Mouse (Mus musculus) hindbrain, embryonic 16.5 days (tissue): Measurements from ENCODE around the gene Bpifb1. TPM values are rescaled to one million over a fixed set of nuclear protein-coding genes. Genes with fewer than 3 reads are reported as not detected.
"Not testable (repeated sequence)": the region's sequence is repeated elsewhere in the genome, so short reads cannot be mapped to it uniquely, and the experiment has no call there.

Source experiments
- ATAC-seq: fragments of 200-750 bp; cut with Nextera tagmentation; 2 replicates; pipeline ENCODE4 v1.8.0; 2017; ENCODE audit warnings: moderate TSS enrichment, moderate library complexity
- H3K27ac ChIP-seq: fragments of 300-500 bp; sonication (generic); 2 replicates; pipeline ENCODE4 v1.5.1; 2014; ENCODE audit warnings: low read depth, mild to moderate bottlenecking, control low read depth, low read length, moderate library complexity
- H3K27me3 ChIP-seq: fragments of 300-500 bp; sonication (generic); replicated peaks from 2 replicates; pipeline ENCODE4 v1.6.1; 2014; ENCODE audit warnings: low read length; ENCODE audit not compliant: control insufficient read depth, insufficient read depth
- H3K36me3 ChIP-seq: fragments of 300-500 bp; sonication (generic); 2 replicates; pipeline ENCODE4 v1.6.1; 2014; ENCODE audit warnings: mild to moderate bottlenecking, low read length, moderate library complexity, mixed read lengths; ENCODE audit not compliant: control insufficient read depth, insufficient read depth
- H3K4me1 ChIP-seq: fragments of 300-500 bp; sonication (generic); 2 replicates; pipeline ENCODE4 v1.6.1; 2014; ENCODE audit warnings: low read depth, low read length; ENCODE audit not compliant: control insufficient read depth, insufficient read depth
- H3K4me2 ChIP-seq: fragments of 300-500 bp; sonication (generic); 2 replicates; pipeline ENCODE4 v1.6.1; 2014; ENCODE audit warnings: mild to moderate bottlenecking, low read length, control low read depth, moderate library complexity
- H3K4me3 ChIP-seq: fragments of 300-500 bp; sonication (generic); 2 replicates; pipeline ENCODE4 v1.5.1; 2014; ENCODE audit warnings: mild to moderate bottlenecking, low read length, control low read depth, moderate library complexity
- H3K9ac ChIP-seq: fragments of 300-500 bp; sonication (generic); 2 replicates; pipeline ENCODE4 v1.6.1; 2014; ENCODE audit warnings: low read depth, mild to moderate bottlenecking, control low read depth, low read length, moderate library complexity
- H3K9me3 ChIP-seq: fragments of 300-500 bp; sonication (generic); 2 replicates; pipeline ENCODE4 v1.6.1; 2014; ENCODE audit warnings: mild to moderate bottlenecking, low read length, moderate library complexity; ENCODE audit not compliant: control insufficient read depth
- WGBS: fragments of 180-500 bp; shearing (Covaris S2); extraction: QIAGEN DNeasy Blood & Tissue Kit; methylation state at CpG from one replicate; pipeline ENCODE4 v1.1.7; 2014; 5-methylcytosine and 5-hydroxymethylcytosine counted together
- polyA plus RNA-seq: library from polyadenylated mRNA; unstranded; fragments of >200 nt; fragmentation: Nextera tagmentation; extraction: Ambion mirVana; gene quantifications from 2 replicates; pipeline ENCODE4 v1.2.1, GENCODE M21; 2015

The Bpifb1 gene
- polyA plus RNA-seq, 1 experiment from 2014 or later, result 0.25 TPM

- ATAC-seq, result no peak; the same call in 1 of the 2 replicates
- H3K4me2 ChIP-seq, result peak overlapping the region; percentile 34
Measured at GRCm38 (mm10) chr2:154223917-154224273, 33.3 kb downstream of the Bpifb1 start.

GRCm38 (mm10) chr2:154226991-154227390, 36.4 kb downstream of the Bpifb1 start:
- Histone ChIP-seq H3K4me3 (no peak overlapping the region), H3K4me2 (no peak overlapping the region), H3K27ac (no peak overlapping the region), H3K4me1 (peaks cover 14% of the 10 kb centered on the region), H3K9ac (no peak overlapping the region), H3K36me3 (no peaks in the 10 kb centered on the region), H3K9me3 (no peaks in the 10 kb centered on the region), H3K27me3 (no peaks in the 10 kb centered on the region)
- ATAC-seq, result no peak
- 81% methylated on average over 4 of the region's 4 CpGs for WGBS

More at GRCm38 (mm10) chr2:154223917-154224273, 33.3 kb downstream of the Bpifb1 start:
- Histone ChIP-seq H3K4me3 (no peak overlapping the region), H3K27me3 (no peaks in the 10 kb centered on the region), H3K9ac (no peak overlapping the region), H3K4me1 (peaks cover 14% of the 10 kb centered on the region), H3K27ac (peak overlapping the region; percentile 50; the same call in 1 of the 2 replicates), H3K36me3 (no peaks in the 10 kb centered on the region), H3K9me3 (no peaks in the 10 kb centered on the region)
- WGBS, result 7% methylated on average over 2 of the region's 2 CpGs

GRCm38 (mm10) chr2:154227830-154228229, 37.2 kb downstream of the Bpifb1 start:
- H3K4me3 ChIP-seq, result no peak overlapping the region
- WGBS, result 87% methylated on average over 5 of the region's 5 CpGs
- ATAC-seq, result no peak
- H3K27ac ChIP-seq, result no peak overlapping the region
- H3K4me2 ChIP-seq, result no peak overlapping the region
- peaks cover 11% of the 10 kb centered on the region for H3K4me1 ChIP-seq
- H3K9me3 ChIP-seq, result no peaks in the 10 kb centered on the region
- H3K27me3 ChIP-seq, result no peaks in the 10 kb centered on the region
- no peaks in the 10 kb centered on the region for H3K36me3 ChIP-seq
- no peak overlapping the region for H3K9ac ChIP-seq

- Histone ChIP-seq H3K27ac (no peak overlapping the region; the same call in 1 of the 2 replicates), H3K36me3 (no peaks in the 10 kb centered on the region), H3K4me2 (no peak overlapping the region), H3K4me3 (no peak overlapping the region), H3K4me1 (no peaks in the 10 kb centered on the region), H3K27me3 (no peaks in the 10 kb centered on the region), H3K9me3 (no peaks in the 10 kb centered on the region), H3K9ac (no peak overlapping the region)
- ATAC-seq, result peak; percentile 27
- WGBS, result 72% methylated on average over 6 of the region's 6 CpGs
Measured at GRCm38 (mm10) chr2:154233426-154233825, 42.8 kb downstream of the Bpifb1 start.

GRCm38 (mm10) chr2:154240771-154241170, 50.2 kb downstream of the Bpifb1 start:
- ATAC-seq, result no peak
- H3K4me3 ChIP-seq, result no peak overlapping the region
- no peak overlapping the region for H3K9ac ChIP-seq
- no peaks in the 10 kb centered on the region for H3K36me3 ChIP-seq
- no peak overlapping the region for H3K4me2 ChIP-seq
- H3K27ac ChIP-seq, result no peak overlapping the region
- no peaks in the 10 kb centered on the region for H3K27me3 ChIP-seq
- H3K4me1 ChIP-seq, result no peaks in the 10 kb centered on the region
- no peaks in the 10 kb centered on the region for H3K9me3 ChIP-seq
- WGBS, result 83% methylated on average over 6 of the region's 6 CpGs

GRCm38 (mm10) chr2:154242726-154243125, 52.1 kb downstream of the Bpifb1 start:
- H3K4me3 ChIP-seq, H3K4me1 ChIP-seq, H3K4me2 ChIP-seq, H3K27me3 ChIP-seq, H3K9ac ChIP-seq, ATAC-seq, H3K36me3 ChIP-seq, H3K27ac ChIP-seq, H3K9me3 ChIP-seq: not testable (repeated sequence)
- 97% methylated on average over 11 of the region's 12 CpGs for WGBS

- no peak overlapping the region for H3K4me2 ChIP-seq
- no peak overlapping the region for H3K4me3 ChIP-seq
- no peaks in the 10 kb centered on the region for H3K9me3 ChIP-seq
- no peaks in the 10 kb centered on the region for H3K27me3 ChIP-seq
- ATAC-seq, result no peak
- WGBS, result 90% methylated on average over 9 of the region's 10 CpGs
- H3K4me1 ChIP-seq, result no peaks in the 10 kb centered on the region
- no peaks in the 10 kb centered on the region for H3K36me3 ChIP-seq
- no peak overlapping the region for H3K9ac ChIP-seq
- no peak overlapping the region for H3K27ac ChIP-seq
Measured at GRCm38 (mm10) chr2:154243356-154244036, 52.9 kb downstream of the Bpifb1 start.

- no peaks in the 10 kb centered on the region for H3K36me3 ChIP-seq
- ATAC-seq, result no peak
- no peaks in the 10 kb centered on the region for H3K9me3 ChIP-seq
- H3K27me3 ChIP-seq, result no peaks in the 10 kb centered on the region
- 89% methylated on average over 5 of the region's 5 CpGs for WGBS
- no peak overlapping the region for H3K4me2 ChIP-seq
- H3K4me3 ChIP-seq, result no peak overlapping the region
- no peaks in the 10 kb centered on the region for H3K4me1 ChIP-seq
- H3K9ac ChIP-seq, result no peak overlapping the region
- no peak overlapping the region for H3K27ac ChIP-seq
Measured at GRCm38 (mm10) chr2:154245322-154245721, 54.7 kb downstream of the Bpifb1 start.

GRCm38 (mm10) chr2:154255254-154255653, 64.6 kb downstream of the Bpifb1 start:
- H3K9ac ChIP-seq, H3K9me3 ChIP-seq, H3K4me3 ChIP-seq, H3K27ac ChIP-seq, ATAC-seq, H3K36me3 ChIP-seq, H3K4me1 ChIP-seq, H3K27me3 ChIP-seq, H3K4me2 ChIP-seq: not testable (repeated sequence)
- 95% methylated on average over 2 of the region's 4 CpGs for WGBS
